Mouse (Mus musculus) right cerebral cortex, postnatal 36 days (tissue): Measurements from ENCODE around the gene Bcr.

ENCODE experiments used
- DNase-seq, 2 experiments: peaks; one replicate each; pipeline ENCODE4 v3.0.0; 2022; ENCODE audit warnings: low spot score in 2 of 2, mixed read lengths in 1 of 2

Bcr gene

DNA sequence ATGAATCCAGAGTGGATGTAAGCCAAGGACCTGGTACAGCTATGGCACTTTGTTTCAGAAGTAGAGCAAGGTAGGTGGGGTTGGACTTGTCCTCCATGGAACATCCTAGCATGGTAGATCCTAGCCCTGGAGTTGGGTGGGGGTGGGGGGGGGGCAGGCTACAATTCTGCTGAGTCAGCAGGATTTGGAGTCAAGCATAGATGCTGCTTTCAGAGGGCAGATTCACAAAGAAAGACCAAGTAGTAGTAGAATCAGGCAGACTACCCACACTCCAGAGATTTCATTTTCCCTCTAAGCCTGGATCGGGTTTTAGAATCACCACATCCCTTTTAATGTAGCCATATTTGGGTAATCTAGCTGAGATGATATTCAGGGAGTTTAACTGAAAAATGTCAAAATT, 33.9 kb downstream of the Bcr start:
- DNase-seq = no peak

DNA sequence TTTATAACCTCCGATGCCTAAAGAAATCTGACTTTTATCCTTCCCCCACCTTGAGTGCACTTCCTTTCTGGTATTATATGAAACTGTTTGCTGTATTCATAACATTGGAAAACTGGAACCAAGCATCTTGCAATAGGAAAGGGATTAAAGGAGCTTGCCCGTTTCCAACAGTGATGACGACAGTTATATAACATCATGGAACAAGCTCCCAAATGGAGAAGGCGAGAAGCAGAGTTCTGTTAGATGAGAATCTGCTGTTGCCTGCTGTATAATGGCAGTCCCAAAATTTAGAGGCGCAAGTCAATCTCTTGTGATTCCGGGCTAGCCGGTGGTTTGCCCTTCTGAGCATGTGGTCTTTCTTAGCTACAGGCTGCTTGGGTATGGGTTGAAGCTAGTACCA, 34.8 kb downstream of the Bcr start:
- no peak for DNase-seq

DNA sequence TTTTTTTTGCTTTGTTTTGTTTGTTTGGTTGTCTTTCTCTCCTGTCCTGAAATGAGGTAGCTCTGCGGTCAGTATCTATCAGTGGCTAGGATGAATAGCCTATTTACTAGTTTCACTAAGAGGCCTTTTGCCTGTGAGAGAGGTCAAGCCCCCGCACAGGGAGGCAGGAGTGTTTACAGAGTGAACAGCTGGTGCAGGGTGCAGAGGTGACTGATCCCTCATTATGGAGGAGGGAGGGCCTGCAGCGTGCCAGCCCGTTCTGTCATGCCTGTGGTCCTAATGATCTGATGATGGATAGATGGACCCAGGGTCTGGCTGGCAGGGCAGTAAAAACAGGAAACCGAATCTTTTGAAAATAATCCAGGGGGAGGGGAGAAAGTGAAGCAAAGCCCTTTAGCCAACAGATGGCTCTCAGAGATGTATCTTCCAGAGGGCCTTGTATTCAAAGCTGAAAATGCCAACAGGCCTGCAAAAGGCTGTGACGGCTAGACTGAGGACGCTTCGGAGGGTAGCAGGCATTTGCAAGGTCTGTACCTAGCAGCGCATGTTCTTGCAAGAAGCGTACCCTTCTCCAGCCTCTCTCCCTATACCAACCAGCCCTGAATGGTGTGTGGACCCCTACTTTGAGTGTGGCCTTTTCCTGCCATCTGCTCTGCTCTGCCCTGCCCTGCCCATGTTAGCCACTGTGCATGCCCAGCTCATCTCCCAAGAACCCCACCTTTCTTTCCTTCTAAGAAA, 38.2 kb downstream of the Bcr start:
- DNase-seq = no peak

DNA sequence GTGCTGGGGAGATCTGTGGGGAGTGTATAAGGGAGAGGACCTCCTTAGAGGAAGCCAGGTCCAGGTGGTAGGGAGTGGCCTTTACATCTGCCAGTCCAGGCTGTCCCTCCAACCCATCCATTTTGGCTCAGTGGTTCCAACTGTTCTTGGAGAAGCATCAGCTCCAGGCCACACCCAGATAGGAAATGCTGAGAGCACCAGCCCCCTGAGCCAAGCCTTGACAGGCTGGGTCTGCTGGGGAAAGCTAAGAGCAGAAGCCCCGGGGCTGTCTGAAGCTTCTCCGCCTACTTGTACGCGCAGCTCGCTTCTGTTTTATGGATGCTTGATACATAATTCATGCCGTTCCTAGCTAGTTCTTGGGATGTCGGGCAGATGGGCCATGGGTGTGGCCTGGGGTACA, 39.9 kb downstream of the Bcr start:
- peak; percentile 45 to 68 for DNase-seq

DNA sequence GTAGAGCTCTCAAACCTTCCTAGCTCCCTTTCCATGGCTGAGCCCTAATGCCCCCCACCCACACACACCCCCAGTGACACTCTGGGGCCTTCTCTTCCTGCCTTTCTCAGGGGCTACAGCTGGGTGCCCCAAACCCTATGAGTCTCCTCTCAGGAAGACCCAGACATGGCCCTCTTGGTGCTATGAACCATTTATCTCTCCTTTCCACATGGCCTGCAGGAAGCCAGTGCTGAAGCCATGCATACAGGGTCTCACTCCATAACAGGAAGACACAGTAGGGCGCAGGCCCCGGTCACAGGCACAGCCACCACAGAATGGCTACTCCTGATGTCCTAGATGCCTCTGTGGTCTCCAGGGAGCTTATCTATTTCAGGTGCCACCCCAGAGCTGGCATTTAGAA, 43.1 kb downstream of the Bcr start:
- DNase-seq = no peak

DNA sequence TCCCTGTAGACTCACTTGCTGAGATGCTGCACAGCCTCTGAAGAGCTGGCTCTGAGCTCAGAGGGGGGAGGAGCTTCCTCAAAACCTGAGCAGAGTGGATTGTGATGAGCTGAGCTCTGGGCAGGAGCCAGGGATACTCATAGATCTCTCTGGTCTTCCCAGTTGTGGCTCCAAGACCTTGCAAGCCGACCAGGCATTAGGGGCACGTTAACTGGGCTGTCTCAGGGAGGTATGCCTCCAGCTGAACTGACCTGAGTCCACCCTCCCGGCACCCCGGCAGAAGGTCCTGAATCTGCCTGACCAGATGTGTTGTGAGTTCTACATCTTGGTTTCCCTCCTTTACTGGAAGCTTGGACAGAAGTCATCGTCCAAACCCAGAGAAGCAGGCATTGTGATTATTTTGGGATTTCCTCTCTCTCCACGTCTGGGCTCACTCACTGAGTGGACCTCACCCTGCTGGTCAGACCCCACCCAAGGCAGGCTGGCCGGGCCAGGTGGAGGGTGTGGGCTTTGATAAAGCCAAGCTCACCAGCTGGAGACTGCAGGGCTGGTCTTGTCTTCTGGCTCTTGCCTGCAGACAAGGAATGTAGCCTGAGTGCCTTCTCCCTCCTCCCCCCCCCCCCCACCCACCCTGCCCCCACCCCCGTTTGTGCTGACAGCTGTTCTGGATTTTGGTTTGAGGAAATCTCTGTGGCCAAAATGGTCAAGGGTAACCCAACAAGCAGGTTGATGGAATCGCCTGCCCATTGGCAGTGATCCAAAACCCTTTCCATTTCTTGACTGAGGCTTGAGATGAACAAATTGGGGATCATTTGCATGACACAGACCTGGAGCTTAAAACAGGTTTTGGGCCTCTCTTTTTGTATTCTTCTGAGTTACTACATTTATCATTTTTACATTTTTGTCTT, 44.1 kb downstream of the Bcr start:
- peak; percentile 54 to 61 for DNase-seq

DNA sequence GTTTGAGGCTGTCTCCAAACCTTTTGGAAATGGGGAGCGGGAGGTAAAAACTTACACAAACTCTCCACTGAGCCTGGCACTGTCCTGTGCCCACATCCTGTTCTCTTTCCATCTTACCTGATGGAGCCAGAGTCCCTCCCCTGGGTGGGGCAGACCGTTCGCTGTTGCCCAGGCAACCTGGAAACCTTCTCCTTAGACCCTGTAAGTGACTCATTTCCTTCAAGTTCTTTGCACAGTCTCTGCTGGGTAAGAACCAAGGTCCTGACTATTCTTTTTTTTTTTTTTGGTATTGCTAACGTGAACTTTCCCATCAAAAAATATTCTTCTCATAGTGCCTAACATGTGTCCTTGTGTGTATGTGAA, 44.7 kb downstream of the Bcr start:
- no peak for DNase-seq

DNA sequence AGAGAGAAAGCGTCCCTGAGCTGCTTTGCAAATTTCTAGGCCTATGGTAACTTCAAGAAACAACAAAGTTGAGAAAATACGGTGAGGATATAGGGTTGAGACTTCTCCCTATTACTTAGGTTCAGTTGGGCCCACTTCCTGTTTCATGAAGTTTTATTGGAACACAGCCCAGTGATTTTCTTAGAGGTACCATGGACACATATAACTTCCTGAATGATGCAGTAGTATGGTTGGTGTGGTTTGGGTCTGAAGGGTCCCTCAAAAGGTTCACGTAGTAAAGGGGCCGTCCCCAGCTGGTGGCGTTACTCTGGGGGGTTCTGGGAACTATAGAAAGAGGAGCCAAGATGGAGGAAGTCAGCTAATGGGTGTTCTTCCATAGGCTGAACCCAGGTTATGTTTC, 45.3 kb downstream of the Bcr start:
- no peak for DNase-seq

DNA sequence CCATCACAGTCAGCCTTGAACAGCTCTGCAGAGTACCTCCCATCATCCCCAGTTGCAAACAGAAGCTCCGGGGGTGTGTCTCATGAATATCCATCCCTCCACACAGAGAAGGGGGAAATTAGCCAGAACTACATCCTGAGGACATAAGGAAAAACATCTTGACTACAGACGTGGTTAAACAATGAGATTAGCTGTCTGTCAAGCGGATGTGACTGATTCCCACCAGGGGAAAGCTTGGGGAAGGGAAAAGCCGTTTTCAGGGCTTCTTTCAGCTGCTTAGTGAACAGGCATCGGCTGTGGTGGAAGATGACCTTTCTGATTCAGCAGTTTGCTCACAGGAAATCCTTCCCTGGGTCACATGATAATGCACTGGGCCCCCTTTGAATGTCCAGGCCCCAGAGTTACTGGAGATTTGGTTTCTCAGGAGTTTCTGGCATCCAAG, 46.6 kb downstream of the Bcr start:
- DNase-seq = no peak

DNA sequence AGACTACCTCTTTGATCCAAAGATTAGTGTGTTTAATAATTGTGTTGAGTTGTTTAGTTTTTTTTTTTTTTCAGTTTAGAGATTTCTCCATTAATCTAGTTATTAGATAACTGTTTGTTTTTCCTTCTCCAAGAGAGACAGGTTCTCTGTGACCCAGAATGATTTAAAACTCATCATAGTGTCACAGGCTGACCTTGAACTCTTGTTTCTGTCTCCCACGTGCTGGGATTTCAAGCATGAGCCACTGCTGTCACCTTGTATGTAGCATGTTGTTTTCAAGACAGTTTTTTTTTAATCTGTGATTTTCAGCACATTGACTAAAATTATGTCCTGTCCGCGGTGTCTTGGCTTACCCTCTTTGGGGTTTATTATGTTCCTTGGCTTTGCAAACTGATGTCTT, 47.7 kb downstream of the Bcr start:
- DNase-seq = no peak

DNA sequence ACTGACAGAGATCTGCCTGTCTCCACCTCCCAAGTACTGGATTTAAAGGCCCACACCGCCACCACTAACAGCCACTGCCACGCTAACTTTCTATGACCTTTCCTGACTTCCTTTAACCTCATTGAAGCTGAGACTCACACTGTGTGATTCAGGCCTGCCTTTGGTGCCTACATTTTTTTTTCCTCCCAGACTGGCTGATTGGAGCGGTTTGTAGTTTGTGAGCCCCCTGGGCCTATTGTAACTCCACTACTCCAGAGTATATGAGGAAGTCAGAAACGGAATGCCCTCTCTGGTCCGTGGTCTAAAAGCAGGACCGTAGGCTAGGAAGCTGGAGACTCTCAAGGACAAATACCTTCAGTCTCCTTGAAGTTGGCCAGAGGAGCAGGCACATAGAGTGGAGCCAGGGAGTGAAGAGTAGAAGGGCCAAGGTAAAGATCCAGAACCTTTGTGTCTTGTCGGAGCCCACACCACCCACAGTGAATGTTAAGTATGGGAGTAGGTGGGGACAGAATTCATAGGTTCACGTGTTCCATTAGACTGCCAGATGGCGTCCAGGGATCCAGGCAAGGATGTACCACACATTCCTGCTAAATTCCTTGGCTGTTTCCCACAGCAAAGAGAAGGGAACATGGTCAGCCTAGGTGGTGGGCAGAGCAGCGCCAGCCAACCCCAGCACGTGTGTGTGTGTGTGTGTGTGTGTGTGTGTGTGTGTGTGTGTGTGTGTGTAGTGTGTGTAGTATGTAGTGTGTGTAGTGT, 51.2 kb downstream of the Bcr start:
- DNase-seq = no peak

DNA sequence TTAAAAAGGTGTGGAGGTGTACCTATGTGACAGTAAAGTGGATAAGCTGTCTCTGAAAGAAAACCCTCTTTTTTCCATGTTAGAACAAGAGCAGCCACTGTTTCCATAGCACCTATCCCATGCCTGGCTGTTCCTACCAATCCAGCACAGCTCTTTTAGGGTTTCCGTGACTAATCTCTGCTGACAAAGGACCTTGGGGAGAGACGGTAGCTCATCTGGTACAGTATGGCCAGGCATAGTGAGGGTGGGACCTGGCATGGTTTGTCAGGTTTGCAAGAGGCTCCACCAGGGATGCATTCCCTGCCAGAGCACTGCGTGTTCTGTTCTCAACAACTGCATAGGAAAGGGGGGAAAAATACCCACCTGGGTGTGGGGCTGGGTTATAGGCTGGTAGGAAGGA, 52.0 kb downstream of the Bcr start:
- DNase-seq = no peak

DNA sequence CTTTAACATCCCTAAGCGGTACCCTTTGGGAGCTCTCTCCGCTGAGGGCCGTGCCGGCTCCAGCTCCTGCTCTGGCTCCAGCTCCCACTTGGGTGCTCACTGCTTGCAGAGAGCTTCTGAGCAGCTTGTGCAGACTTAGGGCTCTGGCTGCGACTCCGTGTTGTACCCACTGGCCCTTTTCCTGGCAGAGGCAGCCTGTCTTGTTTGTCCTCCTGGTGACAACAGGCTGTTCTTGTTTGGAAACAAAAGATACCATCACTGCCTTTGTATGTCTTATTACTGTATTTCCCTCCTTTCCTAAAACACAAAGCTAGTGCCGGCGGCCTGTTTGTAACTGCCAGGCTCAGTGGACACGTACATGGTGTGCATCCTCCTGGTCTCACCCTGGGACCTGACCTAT, 53.2 kb downstream of the Bcr start:
- DNase-seq = no peak

DNA sequence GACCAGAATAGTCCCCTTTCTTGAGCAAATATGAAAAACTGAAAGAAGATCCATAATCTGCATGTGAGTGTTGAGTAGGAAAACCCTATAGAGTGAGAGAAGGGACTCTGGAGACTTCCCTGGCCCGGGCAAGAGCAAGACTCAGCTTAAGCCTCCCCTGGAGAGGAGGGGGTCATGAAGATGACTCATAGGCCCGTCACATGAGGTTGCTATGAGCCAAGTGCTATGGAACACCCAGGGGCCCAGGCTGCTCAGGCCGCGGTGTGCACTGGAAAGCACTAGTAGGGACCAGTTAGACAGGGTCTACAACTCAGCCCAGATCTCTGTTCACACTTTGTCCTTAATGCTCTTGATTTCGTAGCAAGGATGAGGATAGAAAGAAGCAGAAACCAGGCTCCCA, 54.8 kb downstream of the Bcr start:
- DNase-seq = no peak

DNA sequence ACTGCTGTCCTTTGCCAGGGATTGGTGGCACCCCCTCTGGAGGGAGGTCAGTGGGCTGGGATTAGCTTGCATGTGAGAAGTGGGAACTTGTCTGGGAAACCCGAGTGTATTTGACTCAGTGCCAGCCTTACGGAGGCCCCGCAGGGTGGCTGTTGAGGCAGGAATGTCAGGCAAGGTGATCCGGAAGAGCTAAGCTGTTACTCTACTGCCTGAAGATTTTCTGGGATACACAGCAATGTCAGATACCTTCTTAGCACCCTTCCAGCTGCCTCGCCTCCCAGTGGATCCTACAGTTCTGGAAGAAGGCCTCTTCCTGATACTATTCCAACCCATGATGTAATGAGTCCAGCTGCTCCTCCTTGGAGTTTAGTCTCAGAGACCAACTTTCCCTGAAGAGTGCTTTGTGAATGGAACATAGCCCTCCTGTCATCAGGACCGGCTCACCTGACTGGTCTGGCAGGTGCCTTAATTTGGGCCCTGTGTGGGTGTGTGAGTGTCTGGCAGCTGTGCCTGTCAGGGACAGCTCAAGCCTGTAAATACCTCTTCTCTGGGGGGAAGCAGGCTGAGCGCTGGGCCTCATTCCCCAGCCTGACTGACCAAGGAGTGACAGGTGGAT, 56.6 kb downstream of the Bcr start:
- DNase-seq = no peak

DNA sequence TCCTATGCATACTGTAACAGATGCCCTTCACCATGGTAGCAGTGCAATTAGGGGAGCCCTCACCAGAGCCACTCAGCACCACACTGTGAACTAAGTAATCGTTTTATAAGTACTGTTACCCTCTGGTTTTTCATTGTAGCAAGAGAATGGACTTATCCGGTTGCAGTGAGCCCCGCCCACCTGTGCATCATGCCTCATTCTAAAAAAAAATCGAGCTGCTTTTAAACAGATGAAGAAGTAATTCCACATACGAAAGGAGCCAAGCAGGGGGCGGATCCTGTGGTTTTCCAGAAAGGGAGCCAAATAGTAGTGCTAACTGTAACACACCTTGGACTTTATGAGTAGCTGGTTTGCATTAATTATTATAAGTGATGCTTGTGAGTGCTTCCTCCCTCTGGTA, 58.1 kb downstream of the Bcr start:
- DNase-seq = peak; percentile 52 to 53

DNA sequence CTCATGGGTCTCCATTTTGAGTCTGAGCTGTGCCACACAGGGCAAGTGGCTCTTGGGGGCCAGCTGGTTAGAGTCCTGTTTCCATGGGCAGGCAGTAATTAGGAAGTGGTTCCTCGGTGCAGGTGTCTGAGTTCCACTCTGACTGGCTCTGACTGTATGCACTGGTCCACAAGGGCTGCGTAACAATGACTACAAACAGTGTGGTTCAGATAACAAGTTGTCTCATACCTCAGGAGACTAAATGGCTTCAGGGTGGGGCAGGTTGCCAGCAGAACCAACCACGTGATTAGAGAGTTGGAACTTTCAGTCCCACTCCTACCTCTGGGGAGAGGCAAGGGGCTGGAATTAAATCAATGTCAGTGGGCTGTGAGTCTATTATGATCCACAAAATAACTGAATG, 59.0 kb downstream of the Bcr start:
- no peak for DNase-seq

DNA sequence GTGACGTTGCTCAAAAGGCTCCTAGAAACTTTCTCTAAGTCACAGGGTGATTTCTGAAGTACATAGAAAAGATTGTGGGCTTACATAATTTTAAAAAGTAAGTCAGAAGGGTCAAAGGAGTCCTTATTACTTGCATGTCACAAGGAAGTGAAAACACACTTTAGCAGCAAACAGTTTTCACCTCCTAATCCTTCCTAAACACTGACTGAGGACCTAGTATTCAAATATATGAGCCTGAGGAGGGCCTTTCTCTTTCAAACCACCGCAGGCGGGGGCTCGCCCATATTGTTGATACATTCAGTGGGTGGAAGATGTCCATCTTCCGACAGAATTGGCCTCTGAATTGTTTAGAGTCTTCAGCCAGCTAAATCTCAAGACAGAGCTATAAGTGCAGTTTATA, 59.8 kb downstream of the Bcr start:
- DNase-seq = no peak

DNA sequence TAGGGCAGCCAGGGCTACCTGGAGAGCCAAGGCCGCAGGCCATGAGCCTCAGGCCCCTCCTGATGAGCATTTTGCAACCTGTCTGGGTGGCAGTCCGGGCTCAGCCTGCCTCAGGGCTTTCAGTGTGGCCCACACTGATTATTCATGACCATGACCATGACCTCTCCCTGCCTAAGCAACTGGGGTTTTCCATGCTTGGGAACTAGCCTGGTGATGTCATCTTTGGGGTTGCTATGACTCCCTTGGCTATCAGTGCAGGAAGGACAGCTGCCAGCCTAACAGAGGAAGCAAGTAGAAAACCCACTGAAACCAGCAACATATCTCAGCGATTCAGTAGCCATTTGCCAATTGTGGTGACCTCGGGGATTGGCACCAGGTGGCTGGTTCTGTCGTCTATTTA, 60.6 kb downstream of the Bcr start:
- DNase-seq = no peak

DNA sequence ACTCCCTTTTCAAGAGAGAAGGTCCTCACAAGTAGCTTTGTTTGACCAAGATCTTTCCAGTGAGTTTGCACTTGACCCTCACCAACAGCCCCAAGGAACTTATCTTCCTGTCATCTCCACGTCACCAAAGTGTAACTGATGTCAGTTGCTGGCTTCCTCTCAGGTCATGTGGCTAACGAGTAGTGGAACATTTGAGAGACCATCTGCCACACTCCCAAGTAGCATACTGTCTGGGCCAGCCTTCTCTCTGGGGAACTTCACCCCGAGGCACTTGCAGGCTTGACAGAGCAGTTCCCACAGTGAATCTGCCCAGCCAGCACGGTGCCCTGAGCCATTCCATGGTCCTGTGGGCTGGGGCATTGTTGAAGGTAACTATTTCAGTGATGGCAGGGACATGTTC, 65.2 kb downstream of the Bcr start:
- DNase-seq = no peak

DNA sequence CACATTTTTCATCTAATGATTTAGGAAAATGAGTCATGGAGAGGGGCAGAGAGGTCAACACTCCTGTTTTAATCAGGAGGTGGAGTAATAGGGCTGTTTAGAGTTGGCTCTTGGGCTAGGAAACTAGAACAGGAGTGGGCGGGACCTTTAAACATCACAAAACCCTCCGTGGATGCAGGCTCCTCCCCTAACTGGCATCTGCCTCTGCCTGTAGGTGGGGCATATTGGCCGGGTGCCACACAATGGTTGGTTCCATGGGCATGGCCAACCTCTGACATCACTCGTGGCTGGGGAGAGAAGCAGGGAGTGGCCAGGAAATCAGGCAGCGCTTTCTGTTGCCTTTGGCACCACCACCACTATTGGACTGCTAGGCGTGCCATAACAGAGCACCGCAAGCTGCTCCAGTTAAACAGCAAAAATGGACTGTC, 68.9 kb downstream of the Bcr start:
- no peak for DNase-seq
